Mouse (Mus musculus) forebrain, embryonic 15.5 days (tissue): ENCODE measurements around the gene Bbc3. TPM values are rescaled to one million over a fixed set of nuclear protein-coding genes. Genes with fewer than 3 reads are reported as not detected.
"Not testable (repeated sequence)": the region's sequence is repeated elsewhere in the genome, so short reads cannot be mapped to it uniquely, and the experiment has no call there.

ENCODE experiments used
- ATAC-seq: fragments of 200-750 bp; cut with Nextera tagmentation; replicated peaks from 2 replicates; pipeline ENCODE4 v1.8.0; 2017; ENCODE audit warnings: mild to moderate bottlenecking, moderate TSS enrichment, moderate library complexity
- H3K27ac ChIP-seq: fragments of 300-500 bp; sonication (generic); replicated peaks from 2 replicates; pipeline ENCODE4 v1.5.1; 2015; ENCODE audit warnings: mild to moderate bottlenecking, inconsistent platforms
- H3K27me3 ChIP-seq: fragments of 300-500 bp; sonication (generic); 2 replicates; pipeline ENCODE4 v1.6.1; 2015; ENCODE audit warnings: inconsistent platforms
- H3K36me3 ChIP-seq: fragments of 300-500 bp; sonication (generic); 2 replicates; pipeline ENCODE4 v1.6.1; 2015; ENCODE audit warnings: mild to moderate bottlenecking, inconsistent platforms
- H3K4me1 ChIP-seq: fragments of 300-500 bp; sonication (generic); 2 replicates; pipeline ENCODE4 v1.6.1; 2015; ENCODE audit warnings: inconsistent platforms
- H3K4me2 ChIP-seq: fragments of 300-500 bp; sonication (generic); replicated peaks from 2 replicates; pipeline ENCODE4 v1.6.1; 2015; ENCODE audit warnings: mild to moderate bottlenecking, inconsistent platforms
- H3K4me3 ChIP-seq: fragments of 300-500 bp; sonication (generic); 2 replicates; pipeline ENCODE4 v1.5.1; 2015; ENCODE audit warnings: mild to moderate bottlenecking, inconsistent platforms
- H3K9ac ChIP-seq: fragments of 300-500 bp; sonication (generic); replicated peaks from 2 replicates; pipeline ENCODE4 v1.6.1; 2015; ENCODE audit warnings: mild to moderate bottlenecking, inconsistent platforms
- H3K9me3 ChIP-seq: fragments of 300-500 bp; sonication (generic); 2 replicates; pipeline ENCODE4 v1.6.1; 2016; ENCODE audit warnings: inconsistent platforms
- WGBS: fragments of 180-500 bp; shearing (Covaris S2); methylation state at CpG from one replicate; pipeline ENCODE4 v1.1.7; 2015; ENCODE audit warnings: mixed read lengths; 5-methylcytosine and 5-hydroxymethylcytosine counted together
- polyA plus RNA-seq: library from polyadenylated mRNA; unstranded; fragments of >200 nt; fragmentation: Nextera tagmentation; extraction: Ambion mirVana; gene quantifications from 2 replicates; pipeline ENCODE4 v1.2.1, GENCODE M21; 2015

The Bbc3 gene
- polyA plus RNA-seq, 1 experiment from 2014 or later = 18.5 TPM

- H3K4me3 ChIP-seq = peak overlapping the region; percentile 55
- H3K9ac ChIP-seq = peak overlapping the region; percentile 54
- H3K4me1 ChIP-seq = peaks cover 37% of the 10 kb centered on the region
- H3K27ac ChIP-seq = peak overlapping the region; percentile 88
- ATAC-seq = peak; percentile 35
- H3K36me3 ChIP-seq = no peaks in the 10 kb centered on the region
- 1% methylated on average over 41 of the region's 41 CpGs for WGBS
- H3K4me2 ChIP-seq = peak overlapping the region; percentile 96
- H3K9me3 ChIP-seq = no peaks in the 10 kb centered on the region
- no peaks in the 10 kb centered on the region for H3K27me3 ChIP-seq
Measured at GRCm38 (mm10) chr7:16295321-16295900, 12.8 kb upstream of the Bbc3 start.

DNA sequence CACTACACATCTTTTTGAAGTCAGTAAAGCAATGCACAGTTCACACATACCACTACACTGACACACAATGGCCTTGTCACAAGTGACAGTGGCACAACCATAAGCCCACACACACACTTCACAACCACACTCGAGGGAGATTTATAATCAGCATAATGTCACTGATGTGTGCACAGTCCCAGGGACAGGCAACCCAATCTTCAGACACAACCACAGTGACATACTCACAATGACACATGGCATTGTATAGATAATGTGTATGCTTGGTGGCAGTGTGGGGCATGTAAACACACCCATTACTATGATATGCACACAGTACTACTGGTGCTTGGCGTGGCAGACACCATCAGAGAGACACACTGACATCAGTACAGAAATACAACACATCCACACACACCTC lies 12.0 kb upstream of the Bbc3 start:
- ATAC-seq = no peak
- peak overlapping the region; percentile 16 for H3K27ac ChIP-seq
- peaks cover 37% of the 10 kb centered on the region for H3K4me1 ChIP-seq
- peak overlapping the region; percentile 72 for H3K4me2 ChIP-seq
- H3K36me3 ChIP-seq = no peaks in the 10 kb centered on the region
- H3K9ac ChIP-seq = peak overlapping the region; percentile 33
- peak overlapping the region; percentile 39; the same call in 1 of the 2 replicates for H3K4me3 ChIP-seq
- H3K9me3 ChIP-seq = no peaks in the 10 kb centered on the region
- 38% methylated on average over 2 of the region's 2 CpGs for WGBS
- H3K27me3 ChIP-seq = no peaks in the 10 kb centered on the region

DNA sequence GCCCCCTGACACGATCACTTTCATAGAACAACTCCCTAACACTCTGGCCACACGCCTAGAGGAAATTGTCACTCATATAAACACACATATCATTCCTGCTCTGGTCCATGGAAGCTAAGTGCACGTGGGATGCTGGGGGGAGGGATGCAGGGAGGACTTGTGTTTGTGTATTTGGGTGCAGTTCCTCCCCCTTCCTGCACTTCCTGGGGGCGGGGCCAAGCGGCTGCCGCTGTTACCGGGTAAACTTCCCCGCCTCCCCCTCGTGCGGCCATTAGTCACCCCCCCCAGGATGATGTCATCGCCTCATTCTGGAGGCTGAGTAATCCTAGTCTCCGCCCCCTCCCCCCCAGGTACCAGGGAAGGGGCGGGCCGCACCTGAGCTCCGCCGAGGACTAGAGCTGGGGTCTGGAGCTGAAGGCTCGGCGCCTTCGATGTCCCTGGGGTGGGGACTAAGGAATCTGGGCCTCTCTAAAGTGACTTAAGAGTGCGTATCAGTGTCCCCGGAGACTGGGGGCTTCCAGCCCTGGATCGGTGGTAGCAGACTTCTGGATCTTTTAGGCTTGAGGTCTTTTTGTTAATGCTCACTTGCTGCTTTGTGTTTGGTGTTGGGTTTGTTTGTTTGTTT lies 11.3 kb upstream of the Bbc3 start:
- under 1% methylated on average over 22 of the region's 22 CpGs for WGBS
- Histone ChIP-seq H3K36me3 (no peaks in the 10 kb centered on the region), H3K27ac (peak overlapping the region; percentile 16), H3K4me3 (peak overlapping the region; percentile 39), H3K9me3 (no peaks in the 10 kb centered on the region), H3K27me3 (no peaks in the 10 kb centered on the region), H3K4me2 (peak overlapping the region; percentile 72), H3K9ac (peak overlapping the region; percentile 33), H3K4me1 (peaks cover 37% of the 10 kb centered on the region)
- ATAC-seq = no peak

DNA sequence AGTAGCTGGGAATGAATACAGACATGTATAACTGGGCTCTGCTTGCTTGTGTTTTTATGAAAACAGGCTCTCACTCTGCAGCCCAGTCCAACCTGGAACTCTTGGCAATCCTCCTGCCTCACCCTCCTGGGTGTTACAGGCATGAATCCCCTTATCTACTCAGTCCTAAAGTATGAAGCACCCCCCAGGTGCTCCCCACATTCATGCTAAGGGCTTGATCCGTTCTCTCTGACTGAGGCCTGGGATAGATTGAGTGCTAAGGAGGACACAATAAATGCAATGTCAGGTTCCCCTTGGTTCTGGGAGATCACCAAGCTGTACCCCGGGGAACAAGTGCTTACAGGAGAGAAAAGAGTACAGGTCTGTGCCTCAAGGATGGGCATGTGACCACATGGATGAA lies 10.6 kb upstream of the Bbc3 start:
- Histone ChIP-seq H3K4me3 (no peak overlapping the region), H3K4me1 (peaks cover 37% of the 10 kb centered on the region), H3K9ac (no peak overlapping the region; the same call in 1 of the 2 replicates), H3K27ac (no peak overlapping the region), H3K27me3 (no peaks in the 10 kb centered on the region), H3K36me3 (no peaks in the 10 kb centered on the region), H3K4me2 (no peak overlapping the region), H3K9me3 (no peaks in the 10 kb centered on the region)
- WGBS = 71% methylated on average over 2 of the region's 2 CpGs
- ATAC-seq = no peak

- no peaks in the 10 kb centered on the region for H3K36me3 ChIP-seq
- peak overlapping the region; percentile 53 for H3K4me3 ChIP-seq
- no peaks in the 10 kb centered on the region for H3K9me3 ChIP-seq
- peak overlapping the region; percentile 93 for H3K4me2 ChIP-seq
- 81% methylated on average over 5 of the region's 5 CpGs for WGBS
- peaks cover 37% of the 10 kb centered on the region for H3K4me1 ChIP-seq
- H3K9ac ChIP-seq = no peak overlapping the region
- H3K27ac ChIP-seq = peak overlapping the region; percentile 56
- no peaks in the 10 kb centered on the region for H3K27me3 ChIP-seq
- ATAC-seq = no peak
Measured at GRCm38 (mm10) chr7:16298927-16299326, 9.3 kb upstream of the Bbc3 start.

- WGBS = under 1% methylated on average over 52 of the region's 52 CpGs
- peak overlapping the region; percentile 93 for H3K4me2 ChIP-seq
- peak overlapping the region; percentile 53 for H3K4me3 ChIP-seq
- H3K36me3 ChIP-seq = no peaks in the 10 kb centered on the region
- H3K27me3 ChIP-seq = no peaks in the 10 kb centered on the region
- H3K9ac ChIP-seq = peak overlapping the region; percentile 56
- H3K4me1 ChIP-seq = peaks cover 37% of the 10 kb centered on the region
- H3K9me3 ChIP-seq = no peaks in the 10 kb centered on the region
- H3K27ac ChIP-seq = peak overlapping the region; percentile 56
- ATAC-seq = peak; percentile 94
Measured at GRCm38 (mm10) chr7:16299419-16300035, 8.7 kb upstream of the Bbc3 start.

GRCm38 (mm10) chr7:16307141-16307540 lies 1.1 kb upstream of the Bbc3 start:
- not testable (repeated sequence) for H3K4me3 ChIP-seq, H3K27ac ChIP-seq, H3K9me3 ChIP-seq, H3K36me3 ChIP-seq, H3K27me3 ChIP-seq, H3K9ac ChIP-seq, ATAC-seq, H3K4me2 ChIP-seq
- peaks cover 34% of the 10 kb centered on the region for H3K4me1 ChIP-seq
- WGBS = 77% methylated on average over 6 of the region's 6 CpGs

DNA sequence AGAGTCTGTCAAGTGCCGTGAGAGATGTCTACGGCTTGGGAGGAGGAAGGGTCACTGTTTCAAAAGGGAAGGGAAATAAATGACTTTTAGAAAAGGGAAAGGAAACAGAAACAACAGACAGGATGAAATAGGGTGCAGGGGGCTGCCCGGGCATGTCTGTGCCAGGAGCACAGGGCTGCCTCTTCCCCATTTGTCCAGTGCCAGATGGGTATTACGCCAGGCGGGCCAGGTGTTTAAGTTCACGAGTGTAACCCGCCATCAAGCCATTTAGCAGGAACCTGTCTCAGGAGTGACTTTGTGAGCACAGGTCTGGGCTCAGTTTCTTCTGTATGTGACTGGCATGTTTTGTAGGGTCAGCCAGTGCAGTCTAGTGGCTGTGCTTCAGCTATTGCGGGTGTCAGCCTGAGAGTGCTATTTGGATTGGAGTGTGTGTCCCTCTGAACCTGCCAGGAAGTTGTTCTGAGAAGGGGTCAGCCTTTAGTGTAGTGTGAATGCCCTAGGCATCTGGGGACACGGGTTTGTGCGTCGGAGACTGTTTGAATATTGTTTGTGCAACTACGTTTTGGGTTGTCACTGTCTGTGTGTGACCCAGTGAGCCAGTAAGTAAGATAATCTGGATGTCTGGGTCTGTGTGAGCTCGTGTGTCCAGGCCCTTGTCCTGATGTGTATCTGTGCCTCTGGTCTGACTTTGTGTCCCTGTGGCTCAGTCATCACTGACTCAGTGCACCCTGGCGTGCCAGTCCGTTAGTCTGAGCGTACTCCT lies 543 bp downstream of the Bbc3 start:
- ATAC-seq = peak; percentile 11
- WGBS = 43% methylated on average over 16 of the region's 16 CpGs
- Histone ChIP-seq H3K27ac (no peak overlapping the region), H3K4me3 (peak overlapping the region; percentile 50), H3K4me1 (peaks cover 49% of the 10 kb centered on the region), H3K27me3 (peaks cover 11% of the 10 kb centered on the region), H3K36me3 (no peaks in the 10 kb centered on the region), H3K9ac (peak overlapping the region; percentile 46), H3K9me3 (no peaks in the 10 kb centered on the region), H3K4me2 (peak overlapping the region; percentile 82)

DNA sequence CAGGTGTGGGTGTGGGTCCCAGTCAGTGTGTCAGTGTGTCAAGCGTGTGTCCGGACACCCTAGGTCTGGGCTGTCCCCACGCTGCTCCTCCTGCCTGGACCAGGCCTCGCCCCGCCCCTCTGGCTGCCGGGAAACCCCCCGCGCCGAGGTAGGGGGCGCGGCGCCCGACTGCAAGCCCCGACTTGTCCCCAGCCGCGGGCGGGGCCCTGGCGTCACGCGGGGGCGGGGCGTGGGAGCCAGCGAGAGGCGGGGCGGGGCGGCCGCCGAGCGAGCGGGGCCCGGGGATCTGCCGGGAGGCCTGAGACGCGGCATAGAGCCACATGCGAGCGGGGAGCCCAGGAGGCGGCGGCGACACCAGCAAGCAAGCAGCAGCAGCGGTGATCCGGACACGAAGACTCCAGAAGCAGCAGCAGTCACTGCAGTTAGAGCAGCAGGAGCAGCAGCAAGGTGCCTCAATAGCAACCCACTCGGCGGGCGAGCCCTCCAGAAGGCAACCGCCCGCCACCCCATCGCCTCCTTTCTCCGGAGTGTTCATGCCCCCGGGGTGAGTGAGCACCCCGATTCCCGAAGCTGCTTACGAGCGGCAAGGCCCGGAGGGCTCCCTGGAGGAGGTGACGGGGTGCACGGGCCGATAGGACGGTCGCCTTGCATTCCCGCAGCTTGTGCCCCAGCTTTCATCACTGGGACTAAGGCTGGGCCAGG lies 1.3 kb downstream of the Bbc3 start:
- whole genome bisulfite sequencing = 1% methylated on average over 55 of the region's 61 CpGs
- H3K4me3 ChIP-seq = peak overlapping the region; percentile 50
- peak overlapping the region; percentile 82 for H3K4me2 ChIP-seq
- peak; percentile 27 for ATAC-seq
- peak overlapping the region; percentile 46 for H3K9ac ChIP-seq
- H3K36me3 ChIP-seq = no peaks in the 10 kb centered on the region
- H3K9me3 ChIP-seq = no peaks in the 10 kb centered on the region
- peak overlapping the region; percentile 57 for H3K27ac ChIP-seq
- peaks cover 11% of the 10 kb centered on the region for H3K27me3 ChIP-seq
- H3K4me1 ChIP-seq = peaks cover 53% of the 10 kb centered on the region

- peak; percentile 5; the same call in 1 of the 2 replicates for ATAC-seq
- H3K4me3 ChIP-seq = peak overlapping the region; percentile 50
- peak overlapping the region; percentile 82 for H3K4me2 ChIP-seq
- no peaks in the 10 kb centered on the region for H3K9me3 ChIP-seq
- peaks cover 11% of the 10 kb centered on the region for H3K27me3 ChIP-seq
- peak overlapping the region; percentile 57 for H3K27ac ChIP-seq
- WGBS = under 1% methylated on average over 50 of the region's 56 CpGs
- H3K4me1 ChIP-seq = peaks cover 54% of the 10 kb centered on the region
- H3K36me3 ChIP-seq = no peaks in the 10 kb centered on the region
- H3K9ac ChIP-seq = peak overlapping the region; percentile 46
Measured at GRCm38 (mm10) chr7:16310020-16310520, 1.9 kb downstream of the Bbc3 start.
